Mouse (Mus musculus) neural tube, embryonic 12.5 days (tissue): ENCODE measurements around the gene Sel1l. TPM values are rescaled to one million over a fixed set of nuclear protein-coding genes. Genes with fewer than 3 reads are reported as not detected.

Experiments used
- ATAC-seq: fragments of 200-750 bp; cut with Nextera tagmentation; 2 replicates; pipeline ENCODE4 v1.8.0; 2017; ENCODE audit warnings: low read depth, mild to moderate bottlenecking, moderate TSS enrichment, moderate library complexity; ENCODE audit not compliant: low FRiP score
- H3K27ac ChIP-seq: fragments of 300-500 bp; sonication (generic); 2 replicates; pipeline ENCODE4 v1.5.1; 2016
- H3K27me3 ChIP-seq: fragments of 300-500 bp; sonication (generic); replicated peaks from 2 replicates; pipeline ENCODE4 v1.6.1; 2016; ENCODE audit warnings: mild to moderate bottlenecking
- H3K36me3 ChIP-seq: fragments of 300-500 bp; sonication (generic); 2 replicates; pipeline ENCODE4 v1.6.1; 2016; ENCODE audit warnings: mild to moderate bottlenecking
- H3K4me1 ChIP-seq: fragments of 300-500 bp; sonication (generic); 2 replicates; pipeline ENCODE4 v1.6.1; 2016
- H3K4me2 ChIP-seq: fragments of 300-500 bp; sonication (generic); replicated peaks from 2 replicates; pipeline ENCODE4 v1.6.1; 2016; ENCODE audit warnings: mild to moderate bottlenecking
- H3K4me3 ChIP-seq: fragments of 300-500 bp; sonication (generic); 2 replicates; pipeline ENCODE4 v1.5.1; 2016
- H3K9ac ChIP-seq: fragments of 300-500 bp; sonication (generic); 2 replicates; pipeline ENCODE4 v1.6.1; 2016; ENCODE audit warnings: mild to moderate bottlenecking
- H3K9me3 ChIP-seq: fragments of 300-500 bp; sonication (generic); 2 replicates; pipeline ENCODE4 v1.6.1; 2016; ENCODE audit warnings: mild to moderate bottlenecking
- WGBS: fragments of 180-500 bp; shearing (Covaris S2); methylation state at CpG from one replicate; pipeline ENCODE4 v1.1.7; 2016; 5-methylcytosine and 5-hydroxymethylcytosine counted together
- microRNA-seq: library from miRNA; unstranded; fragments of <30 nt; microRNA quantifications from one replicate; pipeline ENCODE4, GENCODE M21; 2017
- polyA plus RNA-seq: library from polyadenylated mRNA; unstranded; fragments of >200 nt; fragmentation: Nextera tagmentation; extraction: Ambion mirVana; gene quantifications from 2 replicates; pipeline ENCODE4 v1.2.1, GENCODE M21; 2016

Gene Sel1l
- polyA plus RNA-seq, 1 experiment from 2014 or later = 89.3 TPM

- WGBS = 14% methylated on average over 14 of the region's 14 CpGs
- H3K27ac ChIP-seq = no peak overlapping the region
- peak overlapping the region; percentile 46 for H3K4me2 ChIP-seq
- no peaks in the 10 kb centered on the region for H3K36me3 ChIP-seq
- no peaks in the 10 kb centered on the region for H3K27me3 ChIP-seq
- H3K4me1 ChIP-seq = peaks cover 33% of the 10 kb centered on the region
- ATAC-seq = peak; percentile 76
- peak overlapping the region; percentile 17; the same call in 1 of the 2 replicates for H3K9ac ChIP-seq
- no peaks in the 10 kb centered on the region for H3K9me3 ChIP-seq
- 0 out of 2 replicates have a peak overlapping the region, but pooled peaks have one; percentile 5 for H3K4me3 ChIP-seq
Observed at GRCm38 (mm10) chr12:91766338-91767107, 82.4 kb downstream of the Sel1l start.

GRCm38 (mm10) chr12:91765504-91765903 lies 83.5 kb downstream of the Sel1l start:
- 50% methylated on average over 13 of the region's 13 CpGs for WGBS
- peaks cover 33% of the 10 kb centered on the region for H3K4me1 ChIP-seq
- H3K27me3 ChIP-seq = no peaks in the 10 kb centered on the region
- no peak overlapping the region for H3K27ac ChIP-seq
- no peak overlapping the region for H3K4me3 ChIP-seq
- no peaks in the 10 kb centered on the region for H3K36me3 ChIP-seq
- ATAC-seq = no peak
- H3K4me2 ChIP-seq = no peak overlapping the region
- no peaks in the 10 kb centered on the region for H3K9me3 ChIP-seq
- no peak overlapping the region for H3K9ac ChIP-seq

GRCm38 (mm10) chr12:91765054-91765453 lies 83.9 kb downstream of the Sel1l start:
- ATAC-seq = no peak
- no peaks in the 10 kb centered on the region for H3K9me3 ChIP-seq
- WGBS = 4% methylated on average over 2 of the region's 2 CpGs
- H3K9ac ChIP-seq = no peak overlapping the region
- H3K27ac ChIP-seq = no peak overlapping the region
- no peak overlapping the region for H3K4me3 ChIP-seq
- no peak overlapping the region for H3K4me2 ChIP-seq
- H3K4me1 ChIP-seq = peaks cover 33% of the 10 kb centered on the region
- no peaks in the 10 kb centered on the region for H3K36me3 ChIP-seq
- no peaks in the 10 kb centered on the region for H3K27me3 ChIP-seq

- no peak overlapping the region for H3K27ac ChIP-seq
- no peaks in the 10 kb centered on the region for H3K9me3 ChIP-seq
- no peak overlapping the region for H3K4me2 ChIP-seq
- no peaks in the 10 kb centered on the region for H3K36me3 ChIP-seq
- no peak for ATAC-seq
- H3K4me1 ChIP-seq = peaks cover 33% of the 10 kb centered on the region
- H3K9ac ChIP-seq = no peak overlapping the region
- no peaks in the 10 kb centered on the region for H3K27me3 ChIP-seq
- 42% methylated on average over 2 of the region's 2 CpGs for WGBS
- H3K4me3 ChIP-seq = no peak overlapping the region
Observed at GRCm38 (mm10) chr12:91764471-91764870, 84.5 kb downstream of the Sel1l start.

- 88% methylated on average over 3 of the region's 3 CpGs for WGBS
Observed at GRCm38 (mm10) chr12:91759836-91760235, 89.1 kb downstream of the Sel1l start.

GRCm38 (mm10) chr12:91757854-91758562 lies 90.9 kb downstream of the Sel1l start:
- no peaks in the 10 kb centered on the region for H3K36me3 ChIP-seq
- H3K27me3 ChIP-seq = no peaks in the 10 kb centered on the region
- H3K4me3 ChIP-seq = no peak overlapping the region
- H3K9ac ChIP-seq = no peak overlapping the region
- no peaks in the 10 kb centered on the region for H3K4me1 ChIP-seq
- WGBS = 81% methylated on average over 13 of the region's 13 CpGs
- no peaks in the 10 kb centered on the region for H3K9me3 ChIP-seq
- H3K4me2 ChIP-seq = no peak overlapping the region
- no peak for ATAC-seq
- H3K27ac ChIP-seq = no peak overlapping the region

More at GRCm38 (mm10) chr12:91759836-91760235, 89.1 kb downstream of the Sel1l start:
- Histone ChIP-seq H3K4me3 (no peak overlapping the region), H3K27ac (no peak overlapping the region), H3K9ac (no peak overlapping the region), H3K27me3 (no peaks in the 10 kb centered on the region), H3K4me2 (no peak overlapping the region), H3K36me3 (no peaks in the 10 kb centered on the region), H3K4me1 (peaks cover 10% of the 10 kb centered on the region), H3K9me3 (no peaks in the 10 kb centered on the region)
- ATAC-seq = no peak

- Histone ChIP-seq H3K36me3 (no peaks in the 10 kb centered on the region), H3K27me3 (no peaks in the 10 kb centered on the region), H3K27ac (no peak overlapping the region), H3K4me1 (no peaks in the 10 kb centered on the region), H3K9ac (no peak overlapping the region), H3K4me2 (no peak overlapping the region), H3K9me3 (no peaks in the 10 kb centered on the region), H3K4me3 (no peak overlapping the region)
- ATAC-seq = no peak
- 45% methylated on average over 5 of the region's 5 CpGs for WGBS
Observed at GRCm38 (mm10) chr12:91756562-91757166, 92.3 kb downstream of the Sel1l start.

Small RNAs within 50 kb of the gene (microRNA-seq; reads per million reads assigned to microRNA genes)
- not detected for gene Gm22015

Other genes with a start within 250 kb of the Sel1l start
- gene Ston2, start 60.8 kb downstream of the Sel1l start, polyA plus RNA-seq = 6.7 and 7.9 TPM in 2 replicates